Mouse (Mus musculus) intestine, postnatal 0 days (tissue): ENCODE data around the gene Elmo1. TPM values are rescaled to one million over a fixed set of nuclear protein-coding genes. Genes with fewer than 3 reads are reported as not detected.

Experiments used
- ATAC-seq: fragments of 200-750 bp; cut with Nextera tagmentation; 2 replicates; pipeline ENCODE4 v1.8.0; 2017; ENCODE audit warnings: mild to moderate bottlenecking, moderate TSS enrichment, moderate library complexity
- H3K27ac ChIP-seq: fragments of 300-500 bp; sonication (generic); 2 replicates; pipeline ENCODE4 v1.5.1; 2014; ENCODE audit warnings: mild to moderate bottlenecking, low read depth, low read length, moderate library complexity
- H3K27me3 ChIP-seq: fragments of 300-500 bp; sonication (generic); replicated peaks from 2 replicates; pipeline ENCODE4 v1.6.1; 2014; ENCODE audit warnings: low read length, mixed read lengths; ENCODE audit not compliant: control insufficient read depth, insufficient read depth
- H3K36me3 ChIP-seq: fragments of 300-500 bp; sonication (generic); 2 replicates; pipeline ENCODE4 v1.6.1; 2014; ENCODE audit warnings: mild to moderate bottlenecking, moderate library complexity; ENCODE audit not compliant: control insufficient read depth, insufficient read depth
- H3K4me1 ChIP-seq: fragments of 300-500 bp; sonication (generic); replicated peaks from 2 replicates; pipeline ENCODE4 v1.6.1; 2014; ENCODE audit warnings: antibody characterized with exemption, low read length, mixed read lengths; ENCODE audit not compliant: control insufficient read depth, insufficient read depth
- H3K4me2 ChIP-seq: fragments of 300-500 bp; sonication (generic); replicated peaks from 2 replicates; pipeline ENCODE4 v1.6.1; 2014; ENCODE audit warnings: low read depth, mild to moderate bottlenecking, moderate library complexity
- H3K4me3 ChIP-seq: fragments of 300-500 bp; sonication (generic); 2 replicates; pipeline ENCODE4 v1.5.1; 2014; ENCODE audit warnings: low read depth, low read length
- H3K9ac ChIP-seq: fragments of 300-500 bp; sonication (generic); 2 replicates; pipeline ENCODE4 v1.6.1; 2014; ENCODE audit warnings: mild to moderate bottlenecking, low read depth, low read length
- H3K9me3 ChIP-seq: fragments of 300-500 bp; sonication (generic); 2 replicates; pipeline ENCODE4 v1.6.1; 2016; ENCODE audit warnings: mixed run types; ENCODE audit not compliant: control insufficient read depth
- CTCF ChIP-seq: sonication (generic); IDR thresholded peaks from 2 replicates; pipeline ENCODE4 v1.5.1; 2016; ENCODE audit warnings: low read depth, mild to moderate bottlenecking, control low read depth, antibody characterized with exemption, moderate library complexity
- WGBS: fragments of 180-500 bp; shearing (Covaris S2); extraction: QIAGEN DNeasy Blood & Tissue Kit; methylation state at CpG from one replicate; pipeline ENCODE4 v1.1.7; 2014; 5-methylcytosine and 5-hydroxymethylcytosine counted together
- polyA plus RNA-seq: library from polyadenylated mRNA; unstranded; fragments of >200 nt; fragmentation: Nextera tagmentation; extraction: Ambion mirVana; gene quantifications from 2 replicates; pipeline ENCODE4 v1.2.1, GENCODE M21; 2015

Elmo1 gene
- polyA plus RNA-seq, 1 experiment from 2014 or later: 8.2 TPM

DNA sequence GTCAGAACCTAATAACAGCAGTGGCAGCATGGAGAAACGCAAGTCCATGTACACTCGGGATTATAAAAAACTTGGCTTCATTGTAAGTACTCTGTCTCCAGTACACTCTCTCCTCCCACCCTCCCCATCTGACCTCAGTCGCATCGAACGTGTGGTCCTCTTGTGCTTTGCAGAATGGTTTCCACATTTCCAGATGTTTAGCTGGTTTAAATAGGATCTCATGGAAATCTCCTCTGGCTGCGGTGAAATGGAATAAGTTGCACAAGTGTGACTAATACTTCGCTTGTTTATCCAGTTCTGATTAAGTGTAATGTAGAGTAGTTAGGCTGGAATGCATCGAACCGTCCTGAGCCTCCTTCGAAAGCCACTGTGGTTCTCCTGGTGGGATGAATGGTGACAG, 200.0 kb downstream of the Elmo1 start:
- H3K9ac ChIP-seq: no peak overlapping the region
- H3K9me3 ChIP-seq: no peaks in the 10 kb centered on the region
- 71% methylated on average over 10 of the region's 10 CpGs for WGBS
- H3K27me3 ChIP-seq: no peaks in the 10 kb centered on the region
- no peak overlapping the region for H3K4me2 ChIP-seq
- no peaks in the 10 kb centered on the region for H3K4me1 ChIP-seq
- TF ChIP-seq CTCF: no peak
- H3K4me3 ChIP-seq: no peak overlapping the region
- H3K27ac ChIP-seq: no peak overlapping the region
- H3K36me3 ChIP-seq: no peaks in the 10 kb centered on the region
- ATAC-seq: no peak

GRCm38 (mm10) chr13:20292348-20292747, 202.0 kb downstream of the Elmo1 start:
- Histone ChIP-seq H3K27me3 (no peaks in the 10 kb centered on the region), H3K4me1 (no peaks in the 10 kb centered on the region), H3K4me3 (no peak overlapping the region), H3K9me3 (no peaks in the 10 kb centered on the region), H3K36me3 (no peaks in the 10 kb centered on the region), H3K4me2 (no peak overlapping the region), H3K9ac (no peak overlapping the region), H3K27ac (no peak overlapping the region)
- no peak for ATAC-seq
- peak; percentile 90 for TF ChIP-seq CTCF
- WGBS: 4% methylated on average over 5 of the region's 5 CpGs

DNA sequence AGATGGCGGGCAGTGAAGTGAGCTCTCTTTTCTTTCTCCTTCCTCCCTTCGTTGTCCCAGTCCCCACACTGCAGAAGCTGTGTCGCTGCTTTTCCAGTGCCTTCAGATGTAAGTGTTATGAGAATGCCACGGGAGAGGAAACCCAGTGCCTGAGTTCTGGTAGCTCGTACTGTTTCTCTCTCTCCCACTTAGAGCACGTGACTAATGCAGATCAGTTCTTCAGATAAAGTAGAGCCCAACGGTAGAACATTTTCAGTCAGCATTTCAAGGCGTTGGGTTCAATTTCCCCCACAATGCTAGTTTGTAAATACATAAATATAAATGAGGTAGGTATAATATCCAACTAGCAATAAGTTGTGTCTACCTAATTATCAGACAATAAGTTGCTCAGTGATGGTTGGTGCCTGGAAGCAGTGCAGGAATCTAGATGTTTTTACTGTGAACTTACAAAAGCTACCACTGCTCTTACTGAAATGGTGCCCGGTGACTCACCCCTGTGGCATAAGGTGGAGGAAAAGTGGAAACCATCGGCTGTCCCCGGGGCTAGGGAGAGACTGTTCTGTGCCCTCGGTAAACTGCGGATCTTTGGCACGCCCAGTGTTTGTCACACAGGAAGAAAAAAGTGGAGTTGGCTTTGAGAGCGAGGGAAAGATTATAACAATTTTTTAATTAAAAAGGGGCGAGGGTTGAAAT, 205.0 kb downstream of the Elmo1 start:
- Histone ChIP-seq H3K9me3 (no peaks in the 10 kb centered on the region), H3K27ac (no peak overlapping the region), H3K4me3 (no peak overlapping the region), H3K27me3 (no peaks in the 10 kb centered on the region), H3K4me2 (no peak overlapping the region), H3K36me3 (no peaks in the 10 kb centered on the region), H3K4me1 (no peaks in the 10 kb centered on the region), H3K9ac (no peak overlapping the region)
- TF ChIP-seq CTCF: no peak
- no peak for ATAC-seq
- 78% methylated on average over 16 of the region's 16 CpGs for WGBS

GRCm38 (mm10) chr13:20297841-20298240, 207.4 kb downstream of the Elmo1 start:
- Histone ChIP-seq H3K9ac (no peak overlapping the region), H3K4me1 (no peaks in the 10 kb centered on the region), H3K27ac (no peak overlapping the region), H3K36me3 (no peaks in the 10 kb centered on the region), H3K27me3 (no peaks in the 10 kb centered on the region), H3K4me3 (no peak overlapping the region), H3K9me3 (no peaks in the 10 kb centered on the region), H3K4me2 (no peak overlapping the region)
- ATAC-seq: no peak
- TF ChIP-seq CTCF: peak; percentile 92
- 26% methylated on average over 3 of the region's 3 CpGs for WGBS

DNA sequence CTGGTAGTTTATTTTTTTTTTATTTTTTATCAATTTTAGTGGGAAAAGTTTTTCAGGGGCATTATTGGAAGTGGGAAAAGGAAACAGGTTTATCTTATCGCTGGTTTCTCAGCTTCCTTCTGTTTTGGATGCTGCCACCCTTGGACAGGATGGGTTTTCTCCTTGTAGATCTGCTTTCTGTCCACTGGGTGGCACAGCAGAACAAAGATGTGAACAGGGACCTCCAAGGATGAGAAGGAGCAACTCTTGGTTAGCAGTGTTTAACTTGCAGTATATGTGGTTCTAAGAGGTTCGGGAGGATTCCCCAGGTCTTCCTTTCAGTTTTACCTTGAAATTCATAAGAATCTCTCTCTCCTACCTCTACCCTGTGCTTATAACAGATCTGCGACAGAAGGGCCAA, 209.0 kb downstream of the Elmo1 start:
- Histone ChIP-seq H3K9ac (no peak overlapping the region), H3K4me1 (no peaks in the 10 kb centered on the region), H3K36me3 (no peaks in the 10 kb centered on the region), H3K4me3 (no peak overlapping the region), H3K9me3 (no peaks in the 10 kb centered on the region), H3K27ac (no peak overlapping the region), H3K4me2 (no peak overlapping the region), H3K27me3 (no peaks in the 10 kb centered on the region)
- no peak for ATAC-seq
- TF ChIP-seq CTCF: peak; percentile 83
- WGBS: 60% methylated on average over 3 of the region's 3 CpGs

DNA sequence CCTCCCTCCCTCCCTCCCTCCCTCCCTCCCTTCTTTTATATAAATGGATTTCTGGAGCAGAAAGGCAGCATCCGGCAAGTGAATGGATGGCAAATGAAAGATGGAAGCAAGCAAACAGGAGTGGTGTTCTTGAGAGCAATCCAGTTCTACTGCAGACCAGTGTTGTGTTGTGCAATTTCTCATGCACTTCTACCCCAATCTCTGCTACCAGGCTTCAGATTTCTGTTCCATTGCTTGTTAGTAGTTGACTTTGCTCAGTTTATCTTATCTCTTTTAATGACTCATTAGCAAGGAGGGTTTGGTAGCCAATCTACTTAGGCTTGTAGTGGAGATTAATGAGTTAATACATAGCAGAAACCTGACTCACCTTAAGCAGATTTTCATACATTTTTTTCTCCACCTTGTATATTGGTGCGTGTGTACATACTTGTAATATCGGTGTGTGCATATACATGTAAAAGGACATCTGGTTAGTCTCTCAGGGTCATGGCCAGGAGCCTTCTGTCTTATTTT, 209.7 kb downstream of the Elmo1 start:
- TF ChIP-seq CTCF: no peak
- H3K36me3 ChIP-seq: no peaks in the 10 kb centered on the region
- H3K27ac ChIP-seq: no peak overlapping the region
- no peaks in the 10 kb centered on the region for H3K27me3 ChIP-seq
- H3K4me3 ChIP-seq: no peak overlapping the region
- no peaks in the 10 kb centered on the region for H3K9me3 ChIP-seq
- peak overlapping the region; percentile 30 for H3K4me2 ChIP-seq
- H3K9ac ChIP-seq: no peak overlapping the region
- WGBS: 40% methylated on average over 3 of the region's 3 CpGs
- ATAC-seq: peak; percentile 90
- H3K4me1 ChIP-seq: no peaks in the 10 kb centered on the region
